Mouse (Mus musculus): Measurements from ENCODE around the gene Xaf1.

The Xaf1 gene

DNA sequence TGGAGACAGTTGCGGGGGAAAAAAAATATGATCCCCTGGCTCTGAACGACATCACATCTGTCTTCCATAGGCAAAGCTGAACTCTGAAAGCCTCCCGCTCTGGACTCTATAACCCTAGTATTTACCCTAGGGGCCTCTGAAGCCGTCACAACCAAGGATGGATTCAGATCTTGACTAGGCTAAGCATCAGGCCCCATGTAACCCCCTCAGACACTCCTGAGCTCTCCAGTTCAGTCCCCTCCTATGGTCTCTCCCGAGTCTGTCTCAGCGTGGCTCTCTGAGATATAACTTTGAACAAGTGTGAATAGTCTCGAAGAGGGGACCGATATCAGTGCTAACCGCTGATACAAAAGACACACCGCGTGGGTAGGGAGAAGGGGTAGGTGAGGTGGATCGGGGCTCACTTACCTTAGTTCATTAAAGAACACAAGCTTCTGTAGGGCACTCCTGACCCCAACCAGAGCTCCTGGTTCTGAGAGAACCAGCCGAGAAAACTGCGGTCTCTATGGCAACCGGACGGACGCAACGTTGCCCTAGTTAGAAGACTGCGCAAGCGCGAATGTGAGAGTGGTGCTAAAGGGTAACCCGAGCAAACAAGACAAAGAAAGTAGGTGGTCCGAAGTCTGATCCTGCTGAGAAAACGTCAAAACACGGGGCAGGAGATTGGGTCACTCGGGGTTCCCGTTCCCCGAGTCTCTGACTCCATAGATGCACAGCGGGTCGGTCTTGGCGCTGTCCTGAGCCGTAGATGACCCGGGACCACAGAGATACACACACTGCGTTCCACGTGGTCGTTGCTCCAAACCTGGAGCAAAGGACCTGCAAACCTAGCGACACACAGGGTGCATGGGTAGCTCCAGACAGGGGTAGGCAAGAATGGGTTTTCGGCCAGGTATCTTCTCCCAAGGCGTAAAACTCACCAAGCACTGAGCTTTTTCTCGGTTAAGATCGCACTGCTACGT, 60.2 kb downstream of the Xaf1 start:
- peak; percentile 86 for DNase-seq (ENCODE audit: extremely low spot score, low spot score)

DNA sequence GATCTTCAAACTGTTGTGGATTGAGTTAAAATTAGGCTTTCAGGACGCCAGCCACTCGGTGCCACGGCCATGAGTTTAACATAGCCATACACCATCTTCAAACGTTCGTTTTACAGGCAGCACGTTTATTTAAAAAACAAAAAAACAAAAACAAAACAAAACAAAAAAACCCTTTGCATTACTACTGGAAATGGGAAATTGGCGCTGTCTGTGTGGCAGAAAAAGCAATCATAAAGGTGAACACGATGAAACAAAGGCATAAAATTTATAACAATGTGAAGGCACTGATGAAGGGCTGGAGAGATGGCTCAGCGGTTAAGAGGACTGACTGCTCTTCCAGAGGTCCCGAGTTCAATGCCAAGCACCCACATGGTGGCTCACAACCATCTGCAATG, 60.9 kb downstream of the Xaf1 start, which contains the start of gene Tekt1:
Gene Tekt1, minus strand, starts transcription at position 96 of the 395 bp plus-strand sequence.
- DNase-seq (ENCODE audit: extremely low spot score, low spot score), result no peak
